ENCODE assay signal across 16 mouse cellular contexts in genomic region chr2:76065292-76065691, GRCm38 (mm10).
DNase-seq lines count a peak whose midpoint lies in the region; ATAC-seq and TF ChIP-seq lines count a peak whose summit lies in the region.
"Had no signal": no experiment of that assay in that cellular context is flagged by ENCODE, and none has a peak within 500 bp of the region (broad histone marks: within the 10 kb centered on the region; RNA-seq: fewer than 3 reads in every experiment).

No protein-coding gene starts in this region.

- 41% methylated on average over 7 of the region's 7 CpGs for WGBS in heart, embryonic 10.5 days
- 14% methylated on average over 7 of the region's 7 CpGs for WGBS in lung, embryonic 15.5 days

- H3K9me3 ChIP-seq in heart, embryonic 10.5 days = no peaks in the 10 kb centered on the region
- no peaks in the 10 kb centered on the region for H3K9me3 ChIP-seq in lung, embryonic 15.5 days

- H3K9ac ChIP-seq in lung, embryonic 15.5 days = no peak overlapping the region
- H3K9ac ChIP-seq: hindbrain, embryonic 14.5 days; liver, embryonic 14.5 days had no signal

- no peaks in the 10 kb centered on the region for H3K27me3 ChIP-seq in heart, embryonic 10.5 days (ENCODE audit: insufficient read depth, poor library complexity, severe bottlenecking)
- no peaks in the 10 kb centered on the region for H3K27me3 ChIP-seq in lung, embryonic 15.5 days

- ATAC-seq in common myeloid progenitor, adult 5-6 weeks (replicated peaks; ENCODE audit: low read depth, poor library complexity, severe bottlenecking) = peak; percentile 34; the same call in 1 of the 2 replicates
- ATAC-seq in lung, embryonic 15.5 days (ENCODE audit: borderline replicate concordance, extremely low read depth, low FRiP score, low TSS enrichment) = no peak
- ATAC-seq: forebrain, embryonic 16.5 days had no signal

- no peak overlapping the region for H3K4me2 ChIP-seq in lung, embryonic 15.5 days
- H3K4me2 ChIP-seq: hindbrain, embryonic 14.5 days; midbrain, embryonic 11.5 days had no signal

- intact Hi-C loops in left cerebral cortex, adult 2 months (cut with DNase I) = no loop called here

- H3K4me3 ChIP-seq in heart, embryonic 10.5 days = no peak overlapping the region
- no peak overlapping the region for H3K4me3 ChIP-seq in lung, embryonic 15.5 days
- H3K4me3 ChIP-seq in left cerebral cortex, adult 2 months = no peak overlapping the region
- H3K4me3 ChIP-seq: layer of hippocampus, adult 2 months had no signal

- no peak for TF ChIP-seq CTCF in left cerebral cortex, adult 2 months (IDR thresholded peaks at IDR 0.05)

- no peak for DNase-seq in heart, embryonic 10.5 days (ENCODE audit: low spot score)
- no peak for DNase-seq in heart, postnatal 4 days
- peak; percentile 10 for DNase-seq in 3T3-L1 (ENCODE audit: low read depth, low spot score)
- no peak for DNase-seq in layer of hippocampus, adult 9-10 months (ENCODE audit: low spot score)
- DNase-seq in left cerebral cortex, adult 2 months (ENCODE audit: extremely low spot score in 1 of 2, low spot score in 2 of 2) = no peak
- no peak for DNase-seq in kidney, postnatal 14 days
- DNase-seq: gastrocnemius, postnatal 14 days; kidney, adult 8-10 months; thymus, adult 2 months had no signal

- H3K36me3 ChIP-seq in heart, embryonic 10.5 days = no peaks in the 10 kb centered on the region
- H3K36me3 ChIP-seq in lung, embryonic 15.5 days = no peaks in the 10 kb centered on the region

- 0 out of 2 replicates have a peak overlapping the region, but pooled peaks have one; percentile 22 for H3K27ac ChIP-seq in heart, embryonic 10.5 days
- peak overlapping the region; percentile 57; the same call in 1 of the 2 replicates for H3K27ac ChIP-seq in lung, embryonic 15.5 days
- H3K27ac ChIP-seq in left cerebral cortex, adult 2 months = no peak overlapping the region
- H3K27ac ChIP-seq: hindbrain, embryonic 14.5 days; layer of hippocampus, adult 2 months; liver, embryonic 14.5 days had no signal

- peaks cover 25% of the 10 kb centered on the region for H3K4me1 ChIP-seq in heart, embryonic 10.5 days
- peaks cover 22% of the 10 kb centered on the region for H3K4me1 ChIP-seq in lung, embryonic 15.5 days
